Mouse (Mus musculus) stomach, embryonic 16.5 days (tissue): ENCODE results near the gene Styx. TPM values are rescaled to one million over a fixed set of nuclear protein-coding genes. Genes with fewer than 3 reads are reported as not detected.
"Not testable (repeated sequence)": the region's sequence is repeated elsewhere in the genome, so short reads cannot be mapped to it uniquely, and the experiment has no call there.

ENCODE experiments used
- ATAC-seq: fragments of 200-750 bp; cut with Nextera tagmentation; 2 replicates; pipeline ENCODE4 v1.8.0; 2017; ENCODE audit warnings: moderate number of reproducible peaks, moderate TSS enrichment; ENCODE audit not compliant: insufficient read depth, low FRiP score
- H3K27ac ChIP-seq: fragments of 300-500 bp; sonication (generic); 2 replicates; pipeline ENCODE4 v1.5.1; 2014; ENCODE audit warnings: low read length
- H3K27me3 ChIP-seq: fragments of 300-500 bp; sonication (generic); 2 replicates; pipeline ENCODE4 v1.6.1; 2014; ENCODE audit warnings: low read length, control low read depth, mixed read lengths; ENCODE audit not compliant: control insufficient read depth, insufficient read depth
- H3K36me3 ChIP-seq: fragments of 300-500 bp; sonication (generic); 2 replicates; pipeline ENCODE4 v1.6.1; 2014; ENCODE audit warnings: low read length; ENCODE audit not compliant: control insufficient read depth, insufficient read depth
- H3K4me1 ChIP-seq: fragments of 300-500 bp; sonication (generic); 2 replicates; pipeline ENCODE4 v1.6.1; 2014; ENCODE audit warnings: low read length, control low read depth, mixed read lengths; ENCODE audit not compliant: control insufficient read depth, insufficient read depth
- H3K4me2 ChIP-seq: fragments of 300-500 bp; sonication (generic); 2 replicates; pipeline ENCODE4 v1.6.1; 2014; ENCODE audit warnings: low read depth, low read length, mixed read lengths
- H3K4me3 ChIP-seq: fragments of 300-500 bp; sonication (generic); replicated peaks from 2 replicates; pipeline ENCODE4 v1.5.1; 2014; ENCODE audit warnings: mild to moderate bottlenecking, low read length
- H3K9ac ChIP-seq: fragments of 300-500 bp; sonication (generic); 2 replicates; pipeline ENCODE4 v1.6.1; 2014; ENCODE audit warnings: low read length
- H3K9me3 ChIP-seq: fragments of 300-500 bp; sonication (generic); replicated peaks from 2 replicates; pipeline ENCODE4 v1.6.1; 2016; ENCODE audit warnings: low read length, control low read depth; ENCODE audit not compliant: control insufficient read depth
- WGBS: fragments of 180-500 bp; shearing (Covaris S2); extraction: QIAGEN DNeasy Blood & Tissue Kit; methylation state at CpG from one replicate; pipeline ENCODE4 v1.1.7; 2014; 5-methylcytosine and 5-hydroxymethylcytosine counted together
- microRNA-seq: library from miRNA; unstranded; fragments of <30 nt; microRNA quantifications from one replicate; pipeline ENCODE4, GENCODE M21; 2016
- polyA plus RNA-seq: library from polyadenylated mRNA; unstranded; fragments of >200 nt; fragmentation: Nextera tagmentation; extraction: Ambion mirVana; gene quantifications from 2 replicates; pipeline ENCODE4 v1.2.1, GENCODE M21; 2015

Styx gene
- polyA plus RNA-seq, 1 experiment from 2014 or later = 39.3 TPM

- Histone ChIP-seq H3K4me3 (no peak overlapping the region), H3K27ac (peak overlapping the region; percentile 75), H3K27me3 (no peaks in the 10 kb centered on the region), H3K9me3 (no peaks in the 10 kb centered on the region), H3K4me2 (no peak overlapping the region), H3K36me3 (peaks cover 27% of the 10 kb centered on the region; the same call in 1 of the 2 replicates), H3K4me1 (peaks cover 9% of the 10 kb centered on the region; the same call in 1 of the 2 replicates), H3K9ac (0 out of 2 replicates have a peak overlapping the region, but pooled peaks have one; percentile 33)
- ATAC-seq = no peak
- 68% methylated on average over 10 of the region's 10 CpGs for WGBS
Measured at GRCm38 (mm10) chr14:45462875-45463475, 112.1 kb downstream of the Styx start.

GRCm38 (mm10) chr14:45463599-45463998 is 112.7 kb downstream of the Styx start:
- no peaks in the 10 kb centered on the region for H3K27me3 ChIP-seq
- H3K36me3 ChIP-seq = peaks cover 27% of the 10 kb centered on the region; the same call in 1 of the 2 replicates
- H3K9ac ChIP-seq = 0 out of 2 replicates have a peak overlapping the region, but pooled peaks have one; percentile 33
- no peak overlapping the region for H3K4me3 ChIP-seq
- no peak overlapping the region for H3K4me2 ChIP-seq
- peak overlapping the region; percentile 75 for H3K27ac ChIP-seq
- H3K9me3 ChIP-seq = no peaks in the 10 kb centered on the region
- peaks cover 9% of the 10 kb centered on the region; the same call in 1 of the 2 replicates for H3K4me1 ChIP-seq
- peak; percentile 89 for ATAC-seq
- WGBS = 9% methylated on average over 10 of the region's 10 CpGs

DNA sequence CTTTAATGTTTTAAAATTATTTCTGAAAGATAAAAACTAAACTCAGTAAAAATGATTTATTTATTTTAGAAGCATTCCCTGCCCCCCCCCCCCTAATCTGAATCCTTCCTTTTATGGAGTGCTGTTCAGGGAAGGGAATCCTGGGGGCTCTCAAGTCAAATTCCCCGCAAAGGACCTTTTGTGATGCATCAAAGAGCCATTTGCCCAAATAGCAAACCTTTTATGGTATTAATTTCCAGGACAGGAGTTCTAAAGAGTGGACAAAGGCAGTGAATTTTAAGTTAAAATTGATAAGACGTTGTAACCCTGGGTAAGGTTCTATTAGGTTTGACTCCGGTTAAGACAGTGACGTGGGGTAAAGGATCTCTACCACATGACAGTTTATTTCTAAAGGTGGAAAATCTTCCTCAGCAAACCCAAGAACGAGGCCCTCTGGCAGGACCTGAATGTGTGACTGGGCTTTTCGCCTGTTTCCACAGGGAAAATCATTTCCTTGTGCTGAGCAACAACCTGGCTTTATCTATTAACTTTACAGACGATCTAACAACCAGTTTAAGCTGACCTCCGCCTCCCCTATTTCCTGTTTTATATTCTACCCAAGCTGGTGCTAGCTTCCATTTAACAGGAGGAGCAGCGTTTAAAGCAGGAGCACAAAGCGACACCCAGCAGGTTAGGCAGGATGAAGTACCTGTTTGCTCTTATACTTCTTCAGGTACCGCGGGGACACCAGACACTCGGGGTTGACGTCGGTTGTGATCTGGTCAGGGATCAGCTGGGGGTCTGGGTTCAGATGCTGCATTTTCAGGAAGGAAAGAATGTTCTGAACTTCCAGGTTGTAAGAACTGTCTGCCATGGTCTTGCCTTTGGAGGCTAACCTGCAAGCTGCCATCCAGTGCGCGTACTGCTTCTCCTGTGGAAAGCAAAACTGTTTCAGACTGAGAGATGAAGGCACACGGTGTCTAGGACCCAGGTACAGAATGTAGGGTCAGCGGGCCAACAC is 113.4 kb downstream of the Styx start:
- peaks cover 33% of the 10 kb centered on the region for H3K36me3 ChIP-seq

GRCm38 (mm10) chr14:45466371-45466770 is 115.5 kb downstream of the Styx start:
- not testable (repeated sequence) for H3K27ac ChIP-seq, H3K4me2 ChIP-seq, H3K27me3 ChIP-seq, H3K4me1 ChIP-seq, H3K9me3 ChIP-seq, ATAC-seq, H3K4me3 ChIP-seq, H3K9ac ChIP-seq
- 90% methylated on average over 8 of the region's 8 CpGs for WGBS
- H3K36me3 ChIP-seq = peaks cover 36% of the 10 kb centered on the region

More for the DNA sequence above, 113.4 kb downstream of the Styx start:
- H3K4me1 ChIP-seq = peaks cover 9% of the 10 kb centered on the region; the same call in 1 of the 2 replicates
- WGBS = 62% methylated on average over 19 of the region's 19 CpGs
- no peaks in the 10 kb centered on the region for H3K27me3 ChIP-seq
- no peaks in the 10 kb centered on the region for H3K9me3 ChIP-seq
- peak overlapping the region; percentile 46 for H3K9ac ChIP-seq
- H3K4me2 ChIP-seq = no peak overlapping the region
- H3K4me3 ChIP-seq = no peak overlapping the region
- 0 out of 2 replicates have a peak, but pooled peaks have one; percentile 34 for ATAC-seq
- peak overlapping the region; percentile 75 for H3K27ac ChIP-seq

DNA sequence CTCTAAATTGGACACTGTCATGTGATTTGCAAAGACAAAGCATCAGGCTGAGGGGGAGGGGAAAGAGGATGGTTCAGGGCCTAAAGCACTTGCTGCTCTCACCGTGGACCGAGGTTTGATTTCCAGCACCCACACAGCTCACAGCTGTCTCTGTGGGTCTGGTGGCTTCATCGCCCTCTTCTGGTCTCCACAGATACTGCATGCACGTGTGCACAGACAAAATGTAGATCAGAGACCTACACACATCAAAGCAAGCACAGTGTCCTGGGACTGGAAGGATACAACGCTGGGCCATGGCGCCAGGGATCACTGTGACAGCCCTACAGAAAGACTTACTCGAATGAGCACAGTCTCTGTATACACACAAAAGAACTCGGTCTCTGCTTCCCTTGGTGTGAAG is 118.6 kb downstream of the Styx start:
- Histone ChIP-seq H3K36me3 (peaks cover 30% of the 10 kb centered on the region), H3K9ac (no peak overlapping the region), H3K4me2 (no peak overlapping the region), H3K27me3 (no peaks in the 10 kb centered on the region), H3K4me1 (peaks cover 2% of the 10 kb centered on the region; the same call in 1 of the 2 replicates), H3K9me3 (no peaks in the 10 kb centered on the region), H3K4me3 (no peak overlapping the region), H3K27ac (no peak overlapping the region)
- ATAC-seq = no peak
- WGBS = 94% methylated on average over 8 of the region's 8 CpGs

Small RNAs within 50 kb of the gene (microRNA-seq; reads per million reads assigned to microRNA genes)
- gene Gm25353 = not detected

Other genes starting within 250 kb of the Styx start
- gene Gpr137c, start 131.4 kb upstream of the Styx start, polyA plus RNA-seq = 1.5 and 1.6 TPM in 2 replicates
- gene Txndc16, start 130.8 kb upstream of the Styx start, polyA plus RNA-seq = 11.5 and 12.0 TPM in 2 replicates
- 49.1 and 51.9 TPM in 2 replicates for gene Ero1l, start 32.3 kb upstream of the Styx start, polyA plus RNA-seq
- gene Psmc6, start 21.3 kb upstream of the Styx start, polyA plus RNA-seq = 128 and 138 TPM in 2 replicates
- gene Gnpnat1, start 53.8 kb downstream of the Styx start, polyA plus RNA-seq = 45.5 and 55.1 TPM in 2 replicates
- gene Fermt2, start 179.0 kb downstream of the Styx start, polyA plus RNA-seq = 213 and 235 TPM in 2 replicates